Mouse (Mus musculus) kidney, adult 2 months (tissue): ENCODE results near the gene Smim12. TPM values are rescaled to one million over a fixed set of nuclear protein-coding genes. Genes with fewer than 3 reads are reported as not detected.

ENCODE experiments used
- DNase-seq: peaks from one replicate; pipeline ENCODE4 v3.0.0; 2021
- H3K27ac ChIP-seq: fragments of 200-500 bp; 2 replicates; pipeline ENCODE4 v1.5.1; 2012; ENCODE audit warnings: low read depth, low read length, control low read depth, inconsistent platforms; ENCODE audit not compliant: insufficient read depth
- H3K27me3 ChIP-seq: fragments of 200-500 bp; replicated peaks from 2 replicates; pipeline ENCODE4 v1.6.1; 2012; ENCODE audit warnings: mild to moderate bottlenecking, moderate library complexity, low read length, inconsistent platforms; ENCODE audit not compliant: control insufficient read depth, insufficient read depth
- H3K36me3 ChIP-seq: fragments of 200-500 bp; 2 replicates; pipeline ENCODE4 v1.6.1; 2012; ENCODE audit warnings: mild to moderate bottlenecking, moderate library complexity, low read length, inconsistent platforms; ENCODE audit not compliant: control insufficient read depth, insufficient read depth
- H3K4me1 ChIP-seq: fragments of 200-500 bp; 2 replicates; pipeline ENCODE4 v1.6.1; 2011; ENCODE audit warnings: low read length; ENCODE audit not compliant: control insufficient read depth, insufficient read depth
- H3K4me3 ChIP-seq: fragments of 200-500 bp; 2 replicates; pipeline ENCODE4 v1.5.1; 2011; ENCODE audit warnings: mild to moderate bottlenecking, low read depth, low read length, control low read depth; ENCODE audit not compliant: insufficient read depth
- CTCF ChIP-seq: fragments of 200-500 bp; conservative IDR thresholded peaks from 2 replicates; pipeline ENCODE4 v1.5.1; 2011; ENCODE audit warnings: low read depth, mild to moderate bottlenecking, control low read depth, low read length, moderate library complexity, mixed read lengths; ENCODE audit not compliant: insufficient read depth, insufficient read length
- POLR2A ChIP-seq: fragments of 200-500 bp; IDR thresholded peaks from one replicate; pipeline ENCODE4 v1.6.1; 2011; ENCODE audit warnings: low read depth, low read length, control low read depth
- WGBS: fragments of 180-500 bp; shearing (Covaris S2); methylation state at CpG from one replicate; pipeline ENCODE4 v1.1.7; 2018; 5-methylcytosine and 5-hydroxymethylcytosine counted together
- polyA plus RNA-seq: library from polyadenylated mRNA; depleted of rRNA; stranded (reverse); fragments of >200 nt; gene quantifications from 2 replicates; pipeline ENCODE4 v1.2.3, GENCODE M21; 2012

Smim12 gene
- polyA plus RNA-seq, 1 experiment, result 49.9 TPM

GRCm38 (mm10) chr4:127251963-127252585 is 8.5 kb downstream of the Smim12 start:
- Histone ChIP-seq H3K4me1 (peaks cover 6% of the 10 kb centered on the region; the same call in 1 of the 2 replicates), H3K36me3 (no peaks in the 10 kb centered on the region), H3K27me3 (no peaks in the 10 kb centered on the region), H3K27ac (peak overlapping the region; percentile 54), H3K4me3 (peak overlapping the region; percentile 2; the same call in 1 of the 2 replicates)
- 33% methylated on average over 22 of the region's 22 CpGs for WGBS
- TF ChIP-seq POLR2A (no peak), CTCF (no peak)
- peak; percentile 91 for DNase-seq

GRCm38 (mm10) chr4:127256739-127257138 is 13.2 kb downstream of the Smim12 start:
- peaks cover 5% of the 10 kb centered on the region; the same call in 1 of the 2 replicates for H3K4me1 ChIP-seq
- no peak for DNase-seq
- H3K27ac ChIP-seq, result no peak overlapping the region
- H3K27me3 ChIP-seq, result no peaks in the 10 kb centered on the region
- WGBS, result 43% methylated on average over 5 of the region's 5 CpGs
- H3K36me3 ChIP-seq, result no peaks in the 10 kb centered on the region
- H3K4me3 ChIP-seq, result no peak overlapping the region
- TF ChIP-seq POLR2A (no peak), CTCF (no peak)

GRCm38 (mm10) chr4:127258186-127258897 is 14.8 kb downstream of the Smim12 start:
- no peak for TF ChIP-seq CTCF
- no peak for TF ChIP-seq POLR2A
- H3K27ac ChIP-seq, result peak overlapping the region; percentile 24
- peak; percentile 59 for DNase-seq
- no peak overlapping the region for H3K4me3 ChIP-seq
- 46% methylated on average over 12 of the region's 12 CpGs for WGBS
- H3K36me3 ChIP-seq, result no peaks in the 10 kb centered on the region
- no peaks in the 10 kb centered on the region for H3K27me3 ChIP-seq
- H3K4me1 ChIP-seq, result no peaks in the 10 kb centered on the region

- TF ChIP-seq CTCF, result no peak
- TF ChIP-seq POLR2A, result no peak
- no peaks in the 10 kb centered on the region for H3K36me3 ChIP-seq
- no peak for DNase-seq
- H3K4me1 ChIP-seq, result no peaks in the 10 kb centered on the region
- 89% methylated on average over 14 of the region's 14 CpGs for WGBS
- H3K27me3 ChIP-seq, result no peaks in the 10 kb centered on the region
- H3K27ac ChIP-seq, result no peak overlapping the region
- H3K4me3 ChIP-seq, result no peak overlapping the region
Measured at GRCm38 (mm10) chr4:127261601-127262000, 18.0 kb downstream of the Smim12 start.

- TF ChIP-seq CTCF (no peak), POLR2A (no peak)
- 56% methylated on average over 19 of the region's 19 CpGs for WGBS
- no peaks in the 10 kb centered on the region for H3K27me3 ChIP-seq
- H3K36me3 ChIP-seq, result no peaks in the 10 kb centered on the region
- no peak overlapping the region for H3K4me3 ChIP-seq
- no peaks in the 10 kb centered on the region for H3K4me1 ChIP-seq
- H3K27ac ChIP-seq, result peak overlapping the region; percentile 61
- DNase-seq, result peak; percentile 69
Measured at GRCm38 (mm10) chr4:127263438-127264182, 20.0 kb downstream of the Smim12 start.

GRCm38 (mm10) chr4:127264183-127264554 is 20.6 kb downstream of the Smim12 start:
- H3K36me3 ChIP-seq, result no peaks in the 10 kb centered on the region
- H3K4me1 ChIP-seq, result no peaks in the 10 kb centered on the region
- TF ChIP-seq CTCF (no peak), POLR2A (no peak)
- H3K27ac ChIP-seq, result peak overlapping the region; percentile 37; the same call in 1 of the 2 replicates
- no peak for DNase-seq
- no peaks in the 10 kb centered on the region for H3K27me3 ChIP-seq
- WGBS, result 62% methylated on average over 5 of the region's 5 CpGs
- H3K4me3 ChIP-seq, result no peak overlapping the region

GRCm38 (mm10) chr4:127278451-127279001 is 34.9 kb downstream of the Smim12 start:
- H3K36me3 ChIP-seq, result no peaks in the 10 kb centered on the region
- TF ChIP-seq CTCF (no peak), POLR2A (no peak)
- DNase-seq, result peak; percentile 68
- no peak overlapping the region for H3K4me3 ChIP-seq
- H3K4me1 ChIP-seq, result peaks cover 3% of the 10 kb centered on the region; the same call in 1 of the 2 replicates
- H3K27me3 ChIP-seq, result no peaks in the 10 kb centered on the region
- 26% methylated on average over 9 of the region's 9 CpGs for WGBS
- peak overlapping the region; percentile 88 for H3K27ac ChIP-seq
